Mouse (Mus musculus): ENCODE measurements at regions not wholly inside any gene's neighbourhood (a gene's known extent, or its start where the extent isn't known, plus 50 kb on each side); places are given as distances from the start of the nearest gene placed in this dataset.
"Not testable (repeated sequence)": the region's sequence is repeated elsewhere in the genome, so short reads cannot be mapped to it uniquely, and the experiment has no call there.

GRCm38 (mm10) chr7:69167456-69167855 lies 418.4 kb upstream of the Arrdc4 start:
- no peak for DNase-seq

GRCm38 (mm10) chr7:69161916-69162315 lies 412.9 kb upstream of the Arrdc4 start:
- no peak for DNase-seq

DNA sequence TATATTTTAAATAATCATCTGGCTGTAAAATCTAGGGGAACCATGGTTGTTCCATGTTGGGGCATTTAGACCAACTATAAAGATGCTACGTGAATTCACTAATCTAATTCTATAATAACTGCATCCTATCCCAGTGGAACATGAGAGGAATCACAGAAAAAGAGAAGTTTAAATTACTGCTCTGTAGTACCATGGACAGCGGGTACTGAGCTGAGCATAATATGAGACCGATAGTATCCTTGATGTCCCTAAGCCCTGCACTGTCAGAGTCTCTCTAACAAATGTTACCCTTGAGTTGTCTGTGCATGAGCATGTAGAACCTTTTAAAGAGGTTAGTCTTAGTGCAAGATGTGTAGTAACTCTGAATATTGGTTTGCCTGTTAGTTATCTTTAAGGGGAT lies 393.3 kb upstream of the Arrdc4 start:
- no peak for DNase-seq

DNA sequence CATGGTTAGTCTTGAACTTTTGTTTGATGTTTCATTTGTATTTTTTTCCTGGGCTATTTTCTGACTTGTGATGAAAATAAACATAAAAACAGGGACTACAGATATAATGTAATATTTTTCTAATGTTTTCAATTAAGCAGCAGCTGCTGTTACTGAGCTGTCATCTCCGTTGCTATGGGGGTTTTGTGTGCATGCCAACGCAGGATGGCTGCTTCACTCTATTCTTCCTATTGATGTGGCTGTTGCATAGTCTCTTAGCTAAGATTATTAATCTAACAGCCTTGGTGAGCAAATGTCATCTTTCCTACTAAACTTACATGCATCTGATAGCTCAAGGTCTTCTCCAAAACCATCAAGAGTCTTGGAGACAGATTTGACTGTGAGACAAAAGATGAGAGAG lies 384.4 kb upstream of the Arrdc4 start:
- no peak for DNase-seq

GRCm38 (mm10) chr7:69101770-69102169 lies 352.7 kb upstream of the Arrdc4 start:
- not testable (repeated sequence) for DNase-seq

GRCm38 (mm10) chr7:69097587-69098095 lies 348.6 kb upstream of the Arrdc4 start:
- DNase-seq, result no peak

GRCm38 (mm10) chr7:69074780-69075179 lies 325.7 kb upstream of the Arrdc4 start:
- DNase-seq, result no peak

GRCm38 (mm10) chr7:69062994-69063393 lies 314.0 kb upstream of the Arrdc4 start:
- DNase-seq, result no peak

- no peak for DNase-seq
These were observed 313.5 kb upstream of the Arrdc4 start for GRCm38 (mm10) chr7:69062506-69062905.

DNA sequence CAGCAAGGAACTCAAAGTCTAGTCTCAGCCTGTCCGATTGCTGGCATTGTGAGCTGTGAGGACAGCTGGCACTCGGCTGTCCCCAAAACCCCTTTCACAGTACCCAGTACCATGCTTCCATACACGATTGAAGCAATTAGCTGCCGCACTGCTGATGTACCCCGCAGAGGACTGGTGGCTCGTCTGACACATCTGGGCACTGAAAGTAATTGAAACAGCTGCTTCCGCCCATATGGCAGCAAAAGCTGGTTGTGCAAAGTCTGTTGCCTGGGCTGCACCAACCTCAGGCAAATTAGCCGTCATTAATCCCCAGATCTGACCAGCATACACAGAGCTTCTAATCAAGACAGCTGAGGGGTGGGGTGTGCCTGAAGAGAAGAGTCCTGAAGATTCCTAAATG lies 313.1 kb upstream of the Arrdc4 start:
- DNase-seq, result no peak

- DNase-seq, result no peak
These were observed 312.2 kb upstream of the Arrdc4 start for GRCm38 (mm10) chr7:69061242-69061641.

- DNase-seq, result peak; percentile 79
These were observed 267.5 kb upstream of the Arrdc4 start for GRCm38 (mm10) chr7:69016575-69016974.

GRCm38 (mm10) chr7:69015047-69015446 lies 266.0 kb upstream of the Arrdc4 start:
- DNase-seq, result no peak

- peak; percentile 85 for DNase-seq
These were observed 258.2 kb upstream of the Arrdc4 start for GRCm38 (mm10) chr7:69007237-69007636.

- DNase-seq, result peak; percentile 75
These were observed 239.0 kb upstream of the Arrdc4 start for GRCm38 (mm10) chr7:68988061-68988460.

DNA sequence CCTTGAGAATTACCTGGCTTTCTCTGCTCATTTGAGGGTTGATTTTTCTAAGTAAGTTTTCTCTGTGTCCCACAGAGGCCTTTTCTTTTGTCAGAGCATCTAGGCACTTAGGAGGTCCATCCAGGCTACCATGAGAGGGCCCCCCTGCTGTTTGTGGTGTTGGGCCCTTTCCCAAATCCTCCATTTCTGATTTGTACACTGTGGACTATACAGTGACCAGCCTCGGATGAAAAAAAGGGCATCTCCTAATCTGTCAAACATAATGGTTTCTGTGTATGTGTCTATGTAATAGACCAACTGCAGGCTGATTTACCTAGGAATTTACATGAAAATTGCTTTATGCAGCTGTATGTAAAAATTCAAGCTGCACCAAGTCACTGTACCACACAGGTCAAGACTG lies 234.9 kb upstream of the Arrdc4 start:
- DNase-seq, result no peak

- DNase-seq, result no peak
These were observed 234.0 kb upstream of the Arrdc4 start for GRCm38 (mm10) chr7:68982914-68983502.

DNA sequence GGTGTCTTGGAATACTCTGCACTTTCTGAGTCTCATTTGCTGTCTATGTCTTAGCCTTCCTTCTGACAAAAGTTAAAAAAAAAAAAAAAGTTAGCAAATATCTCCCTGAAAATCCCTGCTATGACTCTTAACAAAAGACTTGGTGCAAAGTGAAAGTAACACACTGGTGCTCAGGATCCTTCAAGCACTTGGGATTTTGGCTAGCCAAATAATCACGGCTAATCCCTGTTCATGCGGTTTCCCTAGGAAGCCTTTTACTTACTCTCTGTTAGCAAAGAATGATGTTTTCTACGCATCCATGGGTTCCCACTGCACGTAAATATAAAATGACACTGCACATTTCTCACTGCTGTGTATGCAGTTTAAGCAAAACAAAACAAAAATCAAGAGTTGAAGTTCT lies 229.5 kb upstream of the Arrdc4 start:
- DNase-seq, result no peak

DNA sequence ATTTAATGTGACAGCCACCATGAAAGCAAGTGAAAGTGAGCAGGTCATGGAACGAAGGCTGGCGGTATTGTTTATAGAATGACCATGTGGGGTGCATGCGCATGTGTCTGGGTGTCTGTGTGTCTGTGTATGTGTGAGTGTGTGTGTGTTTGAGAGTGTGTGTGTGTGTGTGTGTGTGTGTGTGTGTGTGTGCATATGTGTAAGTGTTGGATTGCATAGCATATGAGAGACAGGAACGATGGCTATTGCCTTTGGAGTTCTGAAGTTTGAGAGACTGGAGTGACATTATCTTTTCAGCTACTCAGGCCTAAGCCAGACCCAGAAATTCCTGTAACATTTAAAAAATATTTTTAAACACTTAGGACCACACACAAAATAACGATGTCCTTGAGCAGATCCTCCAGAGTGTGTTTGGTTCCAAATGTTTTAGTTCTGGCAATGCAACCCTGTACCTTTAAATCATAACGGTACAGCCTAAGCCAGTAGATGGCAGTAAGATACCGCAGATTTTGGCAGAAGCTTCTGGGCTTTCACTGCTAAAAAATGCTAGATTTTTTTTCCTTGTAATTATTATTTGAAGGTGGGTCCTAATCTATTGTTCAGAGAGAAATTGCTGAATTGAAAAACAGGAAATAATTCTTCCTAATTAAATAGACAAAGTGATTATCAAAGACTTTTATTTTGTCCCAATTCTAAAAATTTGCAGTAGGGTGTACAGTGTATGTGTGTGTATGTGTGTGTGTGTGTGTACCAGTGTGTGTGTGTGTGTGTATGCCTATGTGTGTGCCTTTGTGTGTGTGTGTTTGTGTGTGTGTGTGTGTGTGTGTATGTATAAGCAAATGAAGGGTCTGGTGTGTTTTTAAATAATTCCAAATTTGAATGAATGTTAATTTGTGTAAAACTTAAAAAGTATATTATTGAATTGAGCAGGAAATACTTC lies 228.0 kb upstream of the Arrdc4 start:
- DNase-seq, result no peak

- DNase-seq, result no peak
These were observed 226.9 kb upstream of the Arrdc4 start for GRCm38 (mm10) chr7:68975956-68976355.

- no peak for DNase-seq
These were observed 226.5 kb upstream of the Arrdc4 start for GRCm38 (mm10) chr7:68975580-68975894.

- no peak for DNase-seq
These were observed 225.9 kb upstream of the Arrdc4 start for GRCm38 (mm10) chr7:68974761-68975579.
